Mouse (Mus musculus) mouse embryonic stem cell (cell line): Measurements from ENCODE around the gene B3galt6.

ENCODE experiments used
- in situ Hi-C, 2 experiments: fragments of 300-500 bp; cut with MboI; formaldehyde crosslinking; loops; 1 replicate in 1 of 2; 3 replicates in 1 of 2; pipeline ENCODE4 v1.14.3; 2019 to 2020; ENCODE audit warnings: low sequenced_read_pairs in 2 of 2, low pct_unique_long_range_greater_than_20kb in 1 of 2, mixed read lengths in 1 of 2; ENCODE audit not compliant: unreplicated experiment in 1 of 2

Gene B3galt6

DNA sequence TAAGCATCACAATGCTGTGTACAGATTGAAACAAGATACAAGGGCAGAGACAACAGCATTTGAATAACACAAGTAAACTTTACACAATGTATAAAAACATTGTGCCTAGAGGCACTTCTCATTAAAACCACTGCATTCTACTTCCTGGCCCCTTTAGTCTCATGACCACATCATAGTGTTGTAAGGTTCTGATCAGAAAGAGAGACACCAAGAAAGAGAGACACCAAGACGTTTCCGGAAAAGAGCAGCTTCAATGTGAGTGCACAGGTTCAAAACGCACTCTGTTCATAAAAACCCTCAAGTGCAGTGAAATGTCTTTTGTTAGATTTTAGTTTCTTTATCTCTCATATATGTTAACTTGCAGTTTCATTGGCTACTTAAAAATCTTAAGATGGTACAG is 11.7 kb upstream of the B3galt6 start:
- in situ Hi-C loops: no loop called here

DNA sequence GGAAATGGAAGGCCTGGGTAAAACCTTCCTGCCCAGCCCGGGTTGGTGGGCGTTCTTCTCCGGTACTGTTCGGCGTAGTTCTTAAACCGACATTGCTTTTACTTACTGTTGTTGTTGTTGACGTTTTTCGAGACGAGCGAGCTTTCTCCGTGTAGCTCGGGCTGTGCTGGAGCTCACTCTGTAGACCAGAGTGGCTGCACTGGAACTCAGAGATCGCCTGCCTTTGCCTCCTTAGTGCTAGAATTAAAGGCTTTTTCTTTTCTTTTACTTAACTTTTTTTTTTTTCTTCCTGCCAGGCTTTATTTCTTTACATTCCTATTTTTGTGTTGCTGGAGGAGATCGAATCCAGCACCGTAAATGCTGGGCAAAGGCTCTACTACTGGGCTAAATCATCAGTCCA is 1.2 kb upstream of the B3galt6 start:
- in situ Hi-C loops: no loop called here

GRCm38 (mm10) chr4:155992906-155993547 is 578 bp upstream of the B3galt6 start:
- in situ Hi-C loops: no loop called here

GRCm38 (mm10) chr4:155991908-155992230 is 580 bp downstream of the B3galt6 start:
- in situ Hi-C loops: no loop called here

DNA sequence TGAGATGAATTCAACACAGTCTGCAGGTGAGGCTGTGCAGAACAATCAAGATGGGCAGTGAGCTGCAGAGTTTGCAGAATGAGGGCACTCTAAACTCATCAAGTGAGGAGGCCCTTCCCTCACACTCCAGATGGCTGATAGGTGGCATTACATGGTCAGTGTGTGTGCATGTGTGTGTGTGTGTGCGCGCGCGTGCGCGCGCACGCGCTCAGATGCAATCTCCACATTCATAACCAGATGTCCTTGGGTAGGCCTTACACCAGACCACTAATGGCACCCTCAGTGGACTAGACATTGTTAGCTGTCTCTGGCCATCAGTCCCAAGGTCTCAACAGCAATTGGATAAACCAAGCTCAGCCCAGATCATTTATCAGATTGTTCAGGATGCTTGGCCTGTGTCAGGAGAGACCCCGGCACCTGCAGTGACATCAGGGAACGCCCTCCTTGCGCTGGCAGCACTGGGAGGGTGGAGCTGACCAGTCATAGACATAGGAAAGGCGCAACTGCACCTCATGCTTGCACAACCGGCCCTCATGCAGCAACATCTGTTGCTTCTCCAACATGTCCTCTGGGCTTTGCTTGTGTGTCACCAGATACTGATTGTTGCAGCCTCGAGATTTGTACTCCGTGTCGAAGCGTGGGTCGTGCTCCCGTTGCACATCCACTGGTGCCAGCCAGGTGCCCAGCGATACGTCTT is 1.1 kb downstream of the B3galt6 start:
- in situ Hi-C loops: no loop called here

DNA sequence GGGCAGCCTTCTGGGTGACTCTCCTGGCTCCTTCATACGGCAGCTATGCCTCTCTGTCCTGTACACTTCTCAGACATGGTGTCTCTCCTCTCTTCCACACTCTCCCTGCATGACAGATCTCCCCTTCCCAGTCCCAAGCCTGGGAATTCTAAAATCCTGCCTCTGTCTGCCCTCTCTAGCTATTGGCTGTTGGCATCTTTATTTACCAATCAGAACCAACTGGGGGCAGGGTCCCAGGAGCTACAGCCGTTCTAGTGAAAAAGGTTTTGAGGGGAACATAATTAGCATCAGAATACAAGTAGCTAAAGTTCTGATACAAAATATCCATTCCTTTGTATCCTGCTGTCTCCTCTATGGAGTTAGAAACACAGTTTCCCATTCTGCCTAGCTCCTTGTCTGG is 8.7 kb downstream of the B3galt6 start:
- in situ Hi-C loops: no loop called here

DNA sequence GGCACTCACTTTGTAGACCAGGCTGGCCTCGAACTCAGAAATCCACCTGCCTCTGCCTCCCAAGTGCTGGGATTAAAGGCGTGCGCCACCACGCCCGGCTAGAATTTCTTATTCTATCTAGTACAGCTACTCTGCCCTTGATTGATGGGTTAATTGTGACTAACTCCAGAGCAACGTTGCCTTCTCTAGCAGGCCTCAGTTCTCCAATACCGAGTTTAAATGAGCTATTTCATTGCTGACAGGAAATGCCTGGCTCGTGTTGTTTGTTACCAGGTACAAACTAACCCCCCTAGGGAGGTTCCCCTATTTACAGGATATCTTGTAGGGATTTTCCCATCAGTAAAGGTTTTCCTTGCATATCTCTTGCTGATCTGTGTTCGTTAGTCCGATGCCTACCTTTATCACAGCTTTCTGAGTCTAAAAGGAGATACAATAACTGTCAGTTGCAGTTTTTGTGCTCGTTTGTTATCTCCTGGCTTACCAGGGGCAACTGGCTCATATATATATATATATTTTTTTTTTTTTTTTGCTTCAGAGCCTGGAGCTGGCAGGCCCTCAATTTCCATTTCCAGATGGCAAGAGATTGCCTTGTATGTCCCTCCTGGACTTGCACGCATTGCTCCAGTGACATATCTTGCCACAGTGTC is 10.9 kb downstream of the B3galt6 start:
- in situ Hi-C loops: no loop called here

GRCm38 (mm10) chr4:155973239-155973638 is 19.2 kb downstream of the B3galt6 start:
- in situ Hi-C loops: no loop called here

DNA sequence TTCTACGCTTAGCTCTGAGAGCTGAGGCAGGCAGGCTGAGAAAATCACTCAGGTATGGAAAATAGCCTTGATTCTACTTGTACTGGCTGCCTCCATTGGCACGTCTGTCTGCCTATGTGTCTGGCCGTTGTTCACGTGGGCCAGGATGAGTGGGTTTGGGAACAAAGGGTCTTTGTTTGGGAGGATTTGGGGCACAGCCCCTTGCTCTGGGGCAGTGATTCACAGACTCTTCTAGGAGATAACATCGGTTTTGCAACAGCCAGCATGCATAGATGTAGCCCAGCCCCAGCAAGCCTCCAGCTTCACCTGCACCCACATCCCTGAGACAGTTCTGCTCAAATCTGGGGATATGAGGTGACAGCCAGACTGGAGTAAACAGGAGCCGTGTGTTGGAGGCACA is 19.8 kb downstream of the B3galt6 start:
- in situ Hi-C loops: no loop called here

DNA sequence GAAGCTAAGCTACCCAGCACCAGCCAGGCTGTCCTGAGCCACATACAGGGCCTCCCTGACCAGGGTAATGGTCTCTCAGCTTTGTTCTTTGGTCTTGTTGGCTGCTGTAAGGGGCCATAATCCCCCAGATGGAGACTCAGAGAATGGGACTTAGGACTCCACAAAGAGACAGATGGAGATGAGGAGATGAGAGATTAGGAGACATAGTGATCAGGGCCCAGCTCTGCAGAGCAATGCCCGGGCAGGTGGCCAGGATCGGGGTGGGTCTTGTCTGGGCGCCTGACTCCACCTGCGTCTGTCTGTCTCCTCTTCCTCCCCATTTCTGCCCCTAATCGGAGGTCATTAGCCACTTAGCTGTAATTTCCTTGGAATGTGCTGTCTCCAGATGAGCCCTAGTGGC is 22.2 kb downstream of the B3galt6 start:
- in situ Hi-C loops: no loop called here

DNA sequence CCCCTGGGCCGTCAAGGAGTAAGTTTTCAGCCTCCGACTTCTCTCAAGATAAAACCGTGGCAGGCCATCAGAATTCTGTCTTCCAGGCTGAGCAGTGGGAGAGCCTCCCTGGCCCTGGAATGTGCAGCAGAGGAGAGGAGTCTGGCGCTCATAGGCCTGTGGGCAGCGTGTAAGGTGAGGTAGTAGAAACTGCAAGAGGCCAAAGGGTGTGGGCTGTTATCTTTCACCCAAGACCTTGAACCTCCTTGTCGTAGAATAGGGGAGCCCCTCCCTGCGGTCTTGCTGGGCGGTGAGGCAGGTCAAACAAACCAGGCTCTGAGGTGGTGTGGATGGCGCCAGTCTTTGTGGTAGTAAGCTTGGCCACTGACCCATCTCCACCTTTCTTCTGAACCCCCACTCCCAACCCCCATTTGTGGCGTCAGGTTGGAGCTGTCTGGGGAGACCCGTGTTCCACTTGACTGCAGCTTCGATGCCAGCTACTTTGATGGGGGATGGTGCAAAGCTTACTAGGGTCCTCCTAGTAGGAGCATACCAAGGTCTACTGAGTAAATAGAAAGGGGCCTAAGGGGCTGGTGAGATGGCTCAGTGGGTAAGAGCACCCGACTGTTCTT is 23.3 kb downstream of the B3galt6 start:
- in situ Hi-C loops: no loop called here

DNA sequence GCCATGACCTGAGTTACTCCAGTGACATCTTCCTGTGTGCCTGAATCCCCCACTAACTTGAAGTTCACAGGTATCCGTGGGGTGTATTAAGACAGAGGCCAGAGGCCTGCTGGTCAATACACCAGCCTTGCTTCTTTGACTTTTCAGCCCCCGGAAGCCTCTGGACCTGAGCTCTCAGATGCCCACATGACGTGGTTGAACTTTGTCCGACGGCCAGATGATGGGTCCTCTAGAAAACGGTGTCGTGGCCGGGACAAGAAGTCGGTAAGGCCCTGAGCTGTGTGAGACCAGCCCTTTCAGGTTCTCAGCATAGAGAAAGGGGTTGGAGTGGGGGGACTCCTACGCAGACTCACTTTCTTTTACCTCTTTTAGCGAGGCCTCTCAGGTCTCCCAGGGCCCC is 28.1 kb downstream of the B3galt6 start:
- in situ Hi-C loops: no loop called here

DNA sequence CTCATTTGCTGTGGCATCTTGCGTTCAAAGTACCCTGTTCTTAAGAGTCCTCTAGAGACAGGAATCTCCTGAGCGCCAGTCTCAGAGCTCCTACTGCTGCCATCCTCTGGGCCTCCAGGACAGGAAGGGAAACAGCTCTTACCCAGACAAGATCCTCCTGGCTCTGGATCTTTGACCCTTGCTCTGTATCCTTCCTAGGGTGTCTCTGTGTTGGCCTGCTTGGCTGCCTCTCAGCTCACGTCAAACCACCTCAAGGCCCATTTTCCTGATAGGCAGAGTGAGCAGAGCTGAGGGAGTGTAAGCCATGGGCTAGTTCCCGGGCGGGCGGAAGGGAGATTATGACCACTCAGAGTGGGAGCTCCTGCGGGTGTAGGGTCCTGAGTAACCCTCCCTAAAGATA is 29.3 kb downstream of the B3galt6 start:
- in situ Hi-C loops: no loop called here

DNA sequence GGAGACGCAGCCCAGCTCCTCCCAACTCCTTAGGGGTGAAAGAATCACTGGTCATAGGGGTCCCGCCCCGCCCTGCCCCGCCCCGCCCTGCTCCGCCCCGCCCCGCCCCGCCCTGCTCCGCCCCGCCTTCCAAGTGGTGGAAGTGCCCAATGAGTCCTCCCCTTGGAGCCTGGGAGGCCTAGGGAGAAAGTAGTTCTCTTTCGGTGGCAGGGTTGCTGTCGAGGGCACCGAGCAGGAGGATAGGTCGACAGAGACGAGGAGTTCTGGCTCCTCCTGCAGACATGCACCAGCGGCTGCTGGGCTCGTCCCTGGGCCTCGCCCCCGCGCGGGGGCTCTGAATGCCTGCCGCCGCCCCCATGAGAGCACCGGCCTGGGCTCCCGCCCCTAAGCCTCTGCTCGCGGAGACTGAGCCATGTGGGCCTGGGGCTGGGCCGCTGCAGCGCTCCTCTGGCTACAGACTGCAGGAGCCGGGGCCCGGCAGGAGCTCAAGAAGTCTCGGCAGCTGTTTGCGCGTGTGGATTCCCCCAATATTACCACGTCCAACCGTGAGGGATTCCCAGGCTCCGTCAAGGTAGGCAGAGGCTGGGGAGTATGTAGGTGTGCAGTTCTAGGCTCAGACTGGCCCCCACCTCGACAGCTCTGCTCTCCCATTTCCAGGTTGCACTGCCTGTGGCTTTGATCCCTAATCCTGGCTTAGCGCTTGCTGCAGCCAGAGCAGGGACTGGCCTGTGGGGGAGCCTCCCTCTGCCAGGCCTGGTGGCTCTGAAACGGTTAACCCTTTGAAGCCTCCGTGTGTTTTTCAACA is 30.1 kb downstream of the B3galt6 start, which contains the start of gene C1qtnf12:
TSS of gene C1qtnf12 (plus strand) at position 152 of the 805 bp plus-strand sequence.
- in situ Hi-C loops: no loop called here

DNA sequence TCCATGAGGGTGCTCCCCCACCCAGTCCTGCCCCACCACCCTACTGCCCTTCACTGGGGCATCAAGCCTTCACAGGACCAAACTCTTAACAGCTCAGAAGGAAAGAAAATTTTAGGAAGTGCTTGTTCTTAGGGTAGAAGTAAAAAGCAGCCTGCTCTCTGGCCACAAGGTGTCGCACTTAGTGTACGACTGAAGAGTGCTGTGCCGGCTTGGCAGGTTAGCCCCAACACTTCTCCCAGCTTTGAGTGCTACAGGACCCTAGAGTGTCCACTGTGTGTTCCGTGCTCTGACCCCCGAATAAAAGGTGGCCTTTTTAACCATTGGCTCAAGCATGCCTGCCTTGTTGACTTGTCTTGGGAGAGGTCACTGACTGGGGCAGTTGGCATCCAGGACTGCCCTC is 33.2 kb downstream of the B3galt6 start:
- in situ Hi-C loops: no loop called here

DNA sequence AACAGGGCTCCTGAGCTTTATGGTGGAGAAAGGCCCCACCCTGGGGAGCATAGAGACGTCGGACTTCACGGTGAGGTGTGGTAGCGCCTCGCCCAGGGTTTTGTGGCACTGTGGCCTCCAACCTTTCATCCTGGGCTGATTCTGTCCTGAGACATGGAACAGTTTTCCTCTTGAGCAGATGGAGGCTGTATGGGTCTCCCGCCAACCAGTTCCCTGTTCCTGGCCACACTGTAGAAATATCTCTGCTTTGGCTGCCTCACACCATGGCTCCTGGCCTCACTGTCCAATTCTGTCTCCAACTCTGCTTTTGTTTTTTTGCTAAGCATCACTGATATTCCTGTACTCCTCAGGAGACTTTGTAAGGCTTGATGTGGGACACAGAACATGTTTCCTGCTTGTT is 37.0 kb downstream of the B3galt6 start:
- in situ Hi-C loops: no loop called here

DNA sequence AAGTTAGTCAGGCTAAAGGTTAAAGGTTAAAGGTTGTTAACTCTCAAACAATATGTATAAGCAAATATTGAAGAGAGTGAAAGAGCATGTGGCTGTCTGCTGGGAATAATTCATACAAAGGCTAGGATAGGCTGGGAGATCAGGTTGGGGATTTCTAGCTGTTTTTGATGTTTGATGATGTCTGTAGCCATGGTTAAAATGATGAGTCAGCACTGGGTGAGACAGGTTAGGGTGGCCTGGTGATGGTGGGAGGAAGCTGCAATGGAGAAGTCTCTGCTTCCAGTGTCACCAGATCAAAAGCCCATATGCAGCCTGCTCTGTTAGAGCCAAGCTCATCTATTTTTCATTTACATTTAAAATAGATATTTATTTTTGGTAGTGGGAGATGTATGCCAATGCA is 45.4 kb downstream of the B3galt6 start:
- in situ Hi-C loops: no loop called here

GRCm38 (mm10) chr4:155944271-155944670 is 48.2 kb downstream of the B3galt6 start:
- in situ Hi-C loops: loop anchor here in 1 of 2 experiments (5.0 kb wide), 1 partner anchor 37 kb away; no protein-coding TSS in a partner anchor
